Mouse (Mus musculus): ENCODE measurements at regions not wholly inside any gene's neighbourhood (a gene's known extent, or its start where the extent isn't known, plus 50 kb on each side); places are given as distances from the start of the nearest gene placed in this dataset.

- ATAC-seq (no peak), DNase-seq (peak; percentile 59)
- H3K27me3 ChIP-seq (ENCODE audit: insufficient read depth, low read length): no peaks in the 10 kb centered on the region
- H3K9me3 ChIP-seq (ENCODE audit: low read length): no peaks in the 10 kb centered on the region
- H3K4me2 ChIP-seq (ENCODE audit: low read depth, low read length): no peak overlapping the region
- no peak overlapping the region for H3K27ac ChIP-seq (ENCODE audit: low read depth)
- no peak overlapping the region for H3K4me3 ChIP-seq (ENCODE audit: low read depth, low read length)
- 62% methylated on average over 12 of the region's 12 CpGs for WGBS (ENCODE audit: insufficient replicate concordance)
- no peak overlapping the region for H3K9ac ChIP-seq (replicated peaks)
- TF ChIP-seq EP300 (IDR thresholded peaks at IDR 0.05; ENCODE audit: low read depth) (no peak), CTCF (IDR thresholded peaks at IDR 0.05; ENCODE audit: low read depth) (peak; percentile 79)
- no peaks in the 10 kb centered on the region for H3K4me1 ChIP-seq (ENCODE audit: insufficient read depth)
- no peaks in the 10 kb centered on the region for H3K36me3 ChIP-seq (replicated peaks; ENCODE audit: insufficient read depth, low read length)
Measured at GRCm38 (mm10) chr4:48779202-48779905, 116.0 kb downstream of the Cavin4 start.

GRCm38 (mm10) chr4:48779955-48780354 lies 116.6 kb downstream of the Cavin4 start:
- H3K4me2 ChIP-seq (ENCODE audit: low read depth, low read length): no peak overlapping the region
- no peak overlapping the region for H3K4me3 ChIP-seq (ENCODE audit: low read depth, low read length)
- no peak overlapping the region for H3K9ac ChIP-seq (replicated peaks)
- no peak for DNase-seq
- WGBS (ENCODE audit: insufficient replicate concordance): 75% methylated on average over 2 of the region's 2 CpGs
- H3K36me3 ChIP-seq (replicated peaks; ENCODE audit: insufficient read depth, low read length): no peaks in the 10 kb centered on the region
- no peak for ATAC-seq
- no peaks in the 10 kb centered on the region for H3K4me1 ChIP-seq (ENCODE audit: insufficient read depth)
- no peaks in the 10 kb centered on the region for H3K27me3 ChIP-seq (ENCODE audit: insufficient read depth, low read length)
- TF ChIP-seq EP300 (IDR thresholded peaks at IDR 0.05; ENCODE audit: low read depth): no peak
- TF ChIP-seq CTCF (IDR thresholded peaks at IDR 0.05; ENCODE audit: low read depth): no peak
- no peak overlapping the region for H3K27ac ChIP-seq (ENCODE audit: low read depth)
- no peaks in the 10 kb centered on the region for H3K9me3 ChIP-seq (ENCODE audit: low read length)

- DNase-seq (no peak), ATAC-seq (no peak)
- H3K4me2 ChIP-seq (ENCODE audit: low read depth, low read length): no peak overlapping the region
- H3K27me3 ChIP-seq (ENCODE audit: insufficient read depth, low read length): no peaks in the 10 kb centered on the region
- H3K9me3 ChIP-seq (ENCODE audit: low read length): no peaks in the 10 kb centered on the region
- 63% methylated on average over 4 of the region's 4 CpGs for whole genome bisulfite sequencing (ENCODE audit: insufficient replicate concordance)
- H3K9ac ChIP-seq (replicated peaks): no peak overlapping the region
- TF ChIP-seq EP300 (IDR thresholded peaks at IDR 0.05; ENCODE audit: low read depth) (no peak), CTCF (IDR thresholded peaks at IDR 0.05; ENCODE audit: low read depth) (no peak)
- H3K4me3 ChIP-seq (ENCODE audit: low read depth, low read length): no peak overlapping the region
- H3K36me3 ChIP-seq (replicated peaks; ENCODE audit: insufficient read depth, low read length): no peaks in the 10 kb centered on the region
- H3K4me1 ChIP-seq (ENCODE audit: insufficient read depth): no peaks in the 10 kb centered on the region
- no peak overlapping the region for H3K27ac ChIP-seq (ENCODE audit: low read depth)
Measured at GRCm38 (mm10) chr4:48781099-48781498, 117.8 kb downstream of the Cavin4 start.

GRCm38 (mm10) chr4:48782686-48783085 lies 119.4 kb downstream of the Cavin4 start:
- H3K27ac ChIP-seq (ENCODE audit: low read depth): no peak overlapping the region
- ATAC-seq (no peak), DNase-seq (no peak)
- no peaks in the 10 kb centered on the region for H3K4me1 ChIP-seq (ENCODE audit: insufficient read depth)
- H3K9ac ChIP-seq (replicated peaks): no peak overlapping the region
- H3K4me3 ChIP-seq (ENCODE audit: low read depth, low read length): no peak overlapping the region
- H3K4me2 ChIP-seq (ENCODE audit: low read depth, low read length): no peak overlapping the region
- no peaks in the 10 kb centered on the region for H3K27me3 ChIP-seq (ENCODE audit: insufficient read depth, low read length)
- WGBS (ENCODE audit: insufficient replicate concordance): 67% methylated on average over 3 of the region's 3 CpGs
- H3K9me3 ChIP-seq (ENCODE audit: low read length): no peaks in the 10 kb centered on the region
- no peak for TF ChIP-seq EP300 (IDR thresholded peaks at IDR 0.05; ENCODE audit: low read depth)
- no peak for TF ChIP-seq CTCF (IDR thresholded peaks at IDR 0.05; ENCODE audit: low read depth)
- no peaks in the 10 kb centered on the region for H3K36me3 ChIP-seq (replicated peaks; ENCODE audit: insufficient read depth, low read length)

- ATAC-seq: no peak
- no peaks in the 10 kb centered on the region for H3K27me3 ChIP-seq (ENCODE audit: insufficient read depth, low read length)
- H3K4me1 ChIP-seq (ENCODE audit: insufficient read depth): no peaks in the 10 kb centered on the region
- no peak for DNase-seq
- no peak overlapping the region for H3K4me2 ChIP-seq (ENCODE audit: low read depth, low read length)
- H3K4me3 ChIP-seq (ENCODE audit: low read depth, low read length): no peak overlapping the region
- no peaks in the 10 kb centered on the region for H3K36me3 ChIP-seq (replicated peaks; ENCODE audit: insufficient read depth, low read length)
- TF ChIP-seq EP300 (IDR thresholded peaks at IDR 0.05; ENCODE audit: low read depth) (no peak), CTCF (IDR thresholded peaks at IDR 0.05; ENCODE audit: low read depth) (no peak)
- H3K9ac ChIP-seq (replicated peaks): no peak overlapping the region
- WGBS (ENCODE audit: insufficient replicate concordance): 70% methylated on average over 4 of the region's 4 CpGs
- no peak overlapping the region for H3K27ac ChIP-seq (ENCODE audit: low read depth)
- H3K9me3 ChIP-seq (ENCODE audit: low read length): no peaks in the 10 kb centered on the region
Measured at GRCm38 (mm10) chr4:48791096-48791495, 127.8 kb downstream of the Cavin4 start.

GRCm38 (mm10) chr4:48803777-48804176 lies 140.5 kb downstream of the Cavin4 start:
- 57% methylated on average over 3 of the region's 3 CpGs for WGBS (ENCODE audit: insufficient replicate concordance)
- Histone ChIP-seq H3K4me3 (ENCODE audit: low read depth, low read length) (no peak overlapping the region), H3K9me3 (ENCODE audit: low read length) (no peaks in the 10 kb centered on the region), H3K4me1 (ENCODE audit: insufficient read depth) (no peaks in the 10 kb centered on the region), H3K27me3 (ENCODE audit: insufficient read depth, low read length) (no peaks in the 10 kb centered on the region), H3K4me2 (ENCODE audit: low read depth, low read length) (no peak overlapping the region), H3K36me3 (replicated peaks; ENCODE audit: insufficient read depth, low read length) (no peaks in the 10 kb centered on the region), H3K27ac (ENCODE audit: low read depth) (no peak overlapping the region), H3K9ac (replicated peaks) (no peak overlapping the region)
- ATAC-seq (no peak), DNase-seq (no peak)
- no peak for TF ChIP-seq EP300 (IDR thresholded peaks at IDR 0.05; ENCODE audit: low read depth)
- no peak for TF ChIP-seq CTCF (IDR thresholded peaks at IDR 0.05; ENCODE audit: low read depth)

Measured in liver, postnatal 0 days (tissue).